Mouse (Mus musculus): ENCODE measurements at regions not wholly inside any gene's neighbourhood (a gene's known extent, or its start where the extent isn't known, plus 50 kb on each side); places are given as distances from the start of the nearest gene placed in this dataset.

DNA sequence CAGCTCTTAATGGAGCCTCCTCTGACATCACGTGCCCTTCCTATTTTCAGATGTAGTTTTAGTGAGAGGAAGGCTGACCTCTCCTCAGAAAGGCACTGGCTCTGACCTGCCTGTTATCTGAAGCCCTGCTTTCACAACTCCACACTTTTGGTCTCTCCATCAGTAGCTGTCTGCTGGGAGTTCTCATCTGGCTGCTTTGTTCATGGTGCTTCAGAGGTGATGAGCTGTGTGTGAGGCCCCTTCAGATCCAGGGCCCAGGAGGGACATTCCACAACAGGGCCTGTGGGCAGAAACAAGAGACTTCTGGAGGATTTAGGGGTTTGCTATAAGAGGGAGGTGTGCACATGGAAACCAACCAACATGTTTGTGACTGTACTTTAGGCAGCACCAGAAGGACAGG is 50.8 kb upstream of the Fhl2 start:
- 28% methylated on average over 1 of the region's 1 CpGs for WGBS
- Histone ChIP-seq H3K27ac (peak overlapping the region; percentile 86), H3K27me3 (no peaks in the 10 kb centered on the region), H3K4me3 (no peak overlapping the region), H3K4me1 (replicated peaks) (peaks cover 36% of the 10 kb centered on the region), H3K4me2 (no peak overlapping the region), H3K9me3 (replicated peaks) (no peaks in the 10 kb centered on the region), H3K36me3 (no peaks in the 10 kb centered on the region), H3K9ac (no peak overlapping the region)
- peak; percentile 95 for ATAC-seq (replicated peaks; ENCODE audit: insufficient number of reproducible peaks, insufficient read depth, low FRiP score, low read depth)

DNA sequence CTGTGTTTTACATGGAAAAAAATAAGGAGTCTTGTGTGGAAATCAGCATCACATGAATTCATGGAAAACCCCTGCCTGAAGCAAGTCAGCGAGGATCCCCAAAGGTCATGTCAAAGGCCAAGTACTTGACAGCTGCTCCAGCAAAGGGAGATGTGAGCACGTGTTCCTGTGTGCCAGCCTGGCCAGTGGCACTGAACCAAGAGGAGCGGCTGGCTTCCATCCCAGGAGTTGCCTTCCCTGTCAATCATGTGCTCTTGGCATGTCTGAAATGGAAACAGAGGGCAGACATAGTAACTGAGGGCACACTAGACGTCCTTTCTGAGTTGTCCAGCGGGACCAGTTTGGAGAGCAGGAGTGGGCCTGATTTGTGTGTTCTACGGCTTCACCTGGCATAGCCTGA is 53.5 kb upstream of the Fhl2 start:
- WGBS: 44% methylated on average over 6 of the region's 6 CpGs
- no peak overlapping the region for H3K4me2 ChIP-seq

GRCm38 (mm10) chr1:43251356-43251755 is 54.6 kb upstream of the Fhl2 start:
- Histone ChIP-seq H3K36me3 (no peaks in the 10 kb centered on the region), H3K9ac (no peak overlapping the region), H3K4me1 (replicated peaks) (peaks cover 36% of the 10 kb centered on the region), H3K4me3 (no peak overlapping the region), H3K27me3 (no peaks in the 10 kb centered on the region), H3K27ac (no peak overlapping the region), H3K9me3 (replicated peaks) (no peaks in the 10 kb centered on the region), H3K4me2 (no peak overlapping the region)
- 87% methylated on average over 7 of the region's 7 CpGs for WGBS
- no peak for ATAC-seq (replicated peaks; ENCODE audit: insufficient number of reproducible peaks, insufficient read depth, low FRiP score, low read depth)

More for the DNA sequence above, 53.5 kb upstream of the Fhl2 start:
- Histone ChIP-seq H3K27ac (peak overlapping the region; percentile 65), H3K9me3 (replicated peaks) (no peaks in the 10 kb centered on the region), H3K4me1 (replicated peaks) (peaks cover 36% of the 10 kb centered on the region), H3K4me3 (no peak overlapping the region), H3K27me3 (no peaks in the 10 kb centered on the region), H3K36me3 (no peaks in the 10 kb centered on the region), H3K9ac (no peak overlapping the region)
- ATAC-seq (replicated peaks; ENCODE audit: insufficient number of reproducible peaks, insufficient read depth, low FRiP score, low read depth): 0 out of 2 replicates have a peak, but pooled peaks have one; percentile 12

- ATAC-seq (replicated peaks; ENCODE audit: insufficient number of reproducible peaks, insufficient read depth, low FRiP score, low read depth): no peak
- Histone ChIP-seq H3K27me3 (no peaks in the 10 kb centered on the region), H3K9ac (no peak overlapping the region), H3K4me1 (replicated peaks) (peaks cover 24% of the 10 kb centered on the region), H3K27ac (no peak overlapping the region), H3K36me3 (no peaks in the 10 kb centered on the region), H3K4me2 (no peak overlapping the region), H3K4me3 (no peak overlapping the region), H3K9me3 (replicated peaks) (no peaks in the 10 kb centered on the region)
- 82% methylated on average over 1 of the region's 1 CpGs for WGBS
These were observed 57.3 kb upstream of the Fhl2 start for GRCm38 (mm10) chr1:43254129-43254528.

- Histone ChIP-seq H3K9ac (no peak overlapping the region), H3K4me2 (no peak overlapping the region), H3K9me3 (replicated peaks) (no peaks in the 10 kb centered on the region), H3K36me3 (no peaks in the 10 kb centered on the region), H3K4me3 (no peak overlapping the region), H3K27ac (no peak overlapping the region), H3K27me3 (no peaks in the 10 kb centered on the region), H3K4me1 (replicated peaks) (peaks cover 23% of the 10 kb centered on the region)
- ATAC-seq (replicated peaks; ENCODE audit: insufficient number of reproducible peaks, insufficient read depth, low FRiP score, low read depth): no peak
These were observed 59.3 kb upstream of the Fhl2 start for GRCm38 (mm10) chr1:43256078-43256477.

GRCm38 (mm10) chr1:43257909-43258308 is 61.1 kb upstream of the Fhl2 start:
- Histone ChIP-seq H3K4me2 (no peak overlapping the region), H3K9me3 (replicated peaks) (no peaks in the 10 kb centered on the region), H3K27ac (no peak overlapping the region), H3K4me3 (no peak overlapping the region), H3K27me3 (no peaks in the 10 kb centered on the region), H3K4me1 (replicated peaks) (peaks cover 24% of the 10 kb centered on the region), H3K36me3 (no peaks in the 10 kb centered on the region), H3K9ac (no peak overlapping the region)
- ATAC-seq (replicated peaks; ENCODE audit: insufficient number of reproducible peaks, insufficient read depth, low FRiP score, low read depth): no peak
- WGBS: 81% methylated on average over 6 of the region's 6 CpGs

DNA sequence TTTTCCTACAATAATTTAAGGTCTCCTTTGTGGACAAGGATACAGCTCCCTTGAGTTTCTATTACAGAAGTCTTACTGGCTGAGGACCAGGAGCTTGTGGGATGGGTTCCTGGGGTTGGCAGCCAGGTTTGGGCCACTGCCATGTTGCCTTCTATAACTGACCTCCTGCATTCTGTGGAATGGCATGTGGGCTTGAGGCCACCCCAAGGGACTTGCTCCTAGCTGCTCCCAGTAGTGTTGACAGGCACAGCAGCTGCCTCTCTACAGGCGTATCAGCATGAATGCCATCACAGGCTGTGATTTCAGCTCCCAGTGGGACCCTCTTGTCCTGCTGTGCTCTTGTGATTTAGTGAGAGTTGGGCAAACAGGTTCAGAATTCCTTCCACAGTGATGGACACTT is 63.1 kb upstream of the Fhl2 start:
- ATAC-seq (replicated peaks; ENCODE audit: insufficient number of reproducible peaks, insufficient read depth, low FRiP score, low read depth): peak; percentile 92
- Histone ChIP-seq H3K4me1 (replicated peaks) (peaks cover 28% of the 10 kb centered on the region), H3K27ac (peak overlapping the region; percentile 85), H3K4me3 (no peak overlapping the region), H3K9ac (no peak overlapping the region), H3K9me3 (replicated peaks) (no peaks in the 10 kb centered on the region), H3K4me2 (no peak overlapping the region), H3K27me3 (no peaks in the 10 kb centered on the region), H3K36me3 (no peaks in the 10 kb centered on the region)
- WGBS: 44% methylated on average over 1 of the region's 1 CpGs

- 60% methylated on average over 4 of the region's 4 CpGs for WGBS
- Histone ChIP-seq H3K27ac (peak overlapping the region; percentile 85), H3K9me3 (replicated peaks) (no peaks in the 10 kb centered on the region), H3K9ac (no peak overlapping the region), H3K4me1 (replicated peaks) (peaks cover 28% of the 10 kb centered on the region), H3K27me3 (no peaks in the 10 kb centered on the region), H3K4me3 (no peak overlapping the region), H3K36me3 (no peaks in the 10 kb centered on the region), H3K4me2 (no peak overlapping the region)
- ATAC-seq (replicated peaks; ENCODE audit: insufficient number of reproducible peaks, insufficient read depth, low FRiP score, low read depth): peak; percentile 12; the same call in 1 of the 2 replicates
These were observed 63.7 kb upstream of the Fhl2 start for GRCm38 (mm10) chr1:43260491-43260890.

DNA sequence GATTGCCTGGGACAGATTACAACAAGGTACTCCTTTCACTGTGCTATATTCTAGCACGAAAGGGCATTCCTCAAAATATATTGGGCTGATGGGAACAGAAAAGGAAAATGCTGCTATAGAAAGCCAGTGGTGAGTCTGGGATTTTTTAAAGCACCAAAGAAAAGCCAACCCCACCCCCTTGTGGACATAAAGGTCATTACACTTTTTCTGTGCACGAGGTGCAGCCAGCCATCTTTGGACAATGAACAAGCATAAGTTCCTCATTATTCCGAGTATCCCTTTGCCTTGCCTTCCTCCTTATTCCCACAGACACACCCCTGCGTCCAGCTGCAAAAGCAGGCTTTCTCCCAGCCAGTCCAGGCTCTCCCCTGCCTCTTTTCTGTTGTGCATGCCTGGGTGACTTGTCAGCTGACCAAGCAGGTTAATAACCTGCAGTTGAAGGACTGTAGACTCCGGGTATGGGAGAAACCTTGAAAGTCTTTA is 67.7 kb upstream of the Fhl2 start:
- Histone ChIP-seq H3K4me2 (peak overlapping the region; percentile 37; the same call in 1 of the 2 replicates), H3K4me1 (replicated peaks) (peaks cover 18% of the 10 kb centered on the region), H3K27me3 (no peaks in the 10 kb centered on the region), H3K9me3 (replicated peaks) (no peaks in the 10 kb centered on the region), H3K27ac (no peak overlapping the region), H3K36me3 (no peaks in the 10 kb centered on the region), H3K4me3 (no peak overlapping the region), H3K9ac (0 out of 2 replicates have a peak overlapping the region, but pooled peaks have one; percentile 12)
- 19% methylated on average over 5 of the region's 5 CpGs for WGBS
- ATAC-seq (replicated peaks; ENCODE audit: insufficient number of reproducible peaks, insufficient read depth, low FRiP score, low read depth): no peak

DNA sequence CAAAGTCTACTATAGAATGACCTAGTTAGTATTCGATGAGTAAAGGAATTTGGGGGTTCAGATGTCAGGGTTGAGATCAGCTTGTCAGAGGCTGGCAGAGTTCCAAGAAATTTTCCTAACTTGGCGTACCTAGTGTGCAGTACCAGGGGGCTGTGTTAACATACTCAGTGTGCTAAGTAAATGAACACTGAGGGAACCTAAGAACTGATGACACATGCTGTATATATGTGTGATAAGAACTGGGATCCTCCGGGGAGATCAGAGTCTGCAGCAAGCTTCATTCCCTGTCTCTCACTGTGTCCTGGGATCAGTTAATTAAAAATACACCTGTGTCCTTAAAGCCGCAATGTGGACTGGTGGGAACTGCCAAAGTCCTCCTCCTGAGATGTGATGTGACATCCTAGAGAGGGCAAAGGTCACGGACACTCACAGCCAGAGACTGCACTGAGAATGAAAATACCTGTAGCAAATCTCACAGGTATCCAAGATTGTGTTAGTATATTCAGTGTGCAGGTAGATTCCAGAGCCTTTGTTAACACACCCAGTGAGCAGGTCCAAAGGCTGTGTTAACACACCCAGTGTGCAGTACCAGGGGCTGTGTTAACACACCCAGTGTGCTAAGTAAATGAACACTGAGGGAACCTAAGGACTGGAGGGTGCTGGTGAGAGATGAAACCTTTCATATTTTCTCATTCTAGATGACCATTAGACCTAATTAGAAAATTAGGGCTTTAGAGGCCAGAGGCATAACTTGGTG is 69.1 kb upstream of the Fhl2 start:
- H3K4me3 ChIP-seq: no peak overlapping the region
- no peak overlapping the region for H3K9ac ChIP-seq
- no peaks in the 10 kb centered on the region for H3K9me3 ChIP-seq (replicated peaks)
- no peaks in the 10 kb centered on the region for H3K27me3 ChIP-seq
- H3K27ac ChIP-seq: no peak overlapping the region
- no peaks in the 10 kb centered on the region for H3K36me3 ChIP-seq
- ATAC-seq (replicated peaks; ENCODE audit: insufficient number of reproducible peaks, insufficient read depth, low FRiP score, low read depth): no peak
- no peak overlapping the region for H3K4me2 ChIP-seq
- WGBS: 58% methylated on average over 5 of the region's 5 CpGs
- H3K4me1 ChIP-seq (replicated peaks): peaks cover 9% of the 10 kb centered on the region; the same call in 1 of the 2 replicates

- H3K27ac ChIP-seq: no peak overlapping the region
- no peaks in the 10 kb centered on the region for H3K36me3 ChIP-seq
- H3K9me3 ChIP-seq (replicated peaks): no peaks in the 10 kb centered on the region
- no peak overlapping the region for H3K4me2 ChIP-seq
- H3K9ac ChIP-seq: no peak overlapping the region
- no peak overlapping the region for H3K4me3 ChIP-seq
- ATAC-seq (replicated peaks; ENCODE audit: insufficient number of reproducible peaks, insufficient read depth, low FRiP score, low read depth): no peak
- 39% methylated on average over 7 of the region's 7 CpGs for WGBS
- no peaks in the 10 kb centered on the region for H3K27me3 ChIP-seq
- H3K4me1 ChIP-seq (replicated peaks): peaks cover 4% of the 10 kb centered on the region; the same call in 1 of the 2 replicates
These were observed 72.9 kb upstream of the Fhl2 start for GRCm38 (mm10) chr1:43269685-43270084.

Measured in heart, embryonic 15.5 days (tissue).